Mouse (Mus musculus) CD4-positive, CD25-positive, alpha-beta regulatory T cell, adult 2 months (primary cell): ENCODE results near the gene Olfr776.
"Not testable (repeated sequence)": the region's sequence is repeated elsewhere in the genome, so short reads cannot be mapped to it uniquely, and the experiment has no call there.

Experiments
- DNase-seq: peaks from one replicate; pipeline ENCODE4 v3.0.0-alpha.2; 2012; ENCODE audit warnings: low read depth, low spot score

Olfr776 gene

DNA sequence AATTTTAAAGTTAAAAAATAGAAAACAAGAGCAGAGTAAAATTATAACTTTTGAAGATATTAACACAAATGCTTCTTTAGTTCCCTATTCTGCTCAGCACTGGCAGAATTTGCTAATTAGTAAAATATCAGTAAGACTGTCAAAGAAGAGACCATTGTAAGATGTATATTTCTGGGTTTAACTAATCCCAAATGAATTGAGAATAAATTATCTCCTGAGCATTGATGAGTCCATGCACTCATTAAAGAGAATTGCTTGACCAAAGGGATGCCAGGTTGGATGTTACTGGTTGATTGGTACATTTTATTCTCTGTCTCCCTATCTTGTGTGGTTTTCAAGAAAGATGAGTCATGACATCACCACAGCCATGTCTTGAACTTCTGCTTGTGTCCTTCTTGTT lies at the start of gene Olfr776:
Gene Olfr776 (plus strand): TSS at position 301 of the 400 bp plus-strand sequence.
- no peak for DNase-seq

GRCm38 (mm10) chr10:129230737-129231136 lies 28.2 kb upstream of the Olfr776 start:
- DNase-seq, result no peak

DNA sequence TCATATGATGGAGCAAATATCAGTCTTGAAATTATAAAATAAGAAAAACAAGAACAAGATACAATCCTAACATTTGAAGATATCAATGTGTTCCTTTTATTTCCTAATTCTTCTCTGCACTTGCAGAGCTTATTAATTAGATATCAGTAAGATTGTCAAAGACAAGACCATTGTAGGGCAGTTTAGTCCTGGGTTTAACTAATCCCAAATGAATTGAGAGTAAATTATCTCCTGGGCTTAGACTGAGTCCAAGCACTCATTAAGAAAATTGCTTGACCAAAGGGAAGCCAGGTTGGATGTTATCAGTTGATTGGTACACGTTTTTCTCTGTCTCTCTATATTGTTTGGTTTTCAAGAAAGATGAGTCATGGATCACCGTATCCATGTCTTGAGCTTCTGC lies 23.0 kb upstream of the Olfr776 start, which contains the start of gene Olfr774:
Gene Olfr774 (plus strand): TSS at position 301 of the 400 bp plus-strand sequence.
- no peak for DNase-seq

DNA sequence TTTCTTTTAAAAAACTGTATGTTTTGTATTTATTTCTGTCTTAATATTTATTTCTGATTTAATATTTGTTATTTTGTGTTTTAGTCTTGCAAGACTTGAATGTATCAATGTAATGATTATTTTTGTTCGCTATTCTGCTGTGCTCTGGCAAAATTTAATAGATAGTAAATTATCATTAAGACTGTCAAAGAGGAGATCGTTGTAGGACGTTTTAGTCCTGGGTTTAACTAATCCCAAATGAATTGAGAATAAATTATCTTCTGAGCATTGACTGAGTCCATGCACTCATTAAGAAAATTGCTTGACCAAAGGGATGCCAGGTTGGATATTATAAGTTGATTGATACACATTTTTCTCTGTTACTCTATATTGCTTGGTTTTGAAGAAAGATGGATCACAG lies 10.8 kb upstream of the Olfr776 start, which contains the start of gene Olfr775:
Gene Olfr775 (plus strand): TSS at position 301 of the 400 bp plus-strand sequence.
- DNase-seq, result no peak

DNA sequence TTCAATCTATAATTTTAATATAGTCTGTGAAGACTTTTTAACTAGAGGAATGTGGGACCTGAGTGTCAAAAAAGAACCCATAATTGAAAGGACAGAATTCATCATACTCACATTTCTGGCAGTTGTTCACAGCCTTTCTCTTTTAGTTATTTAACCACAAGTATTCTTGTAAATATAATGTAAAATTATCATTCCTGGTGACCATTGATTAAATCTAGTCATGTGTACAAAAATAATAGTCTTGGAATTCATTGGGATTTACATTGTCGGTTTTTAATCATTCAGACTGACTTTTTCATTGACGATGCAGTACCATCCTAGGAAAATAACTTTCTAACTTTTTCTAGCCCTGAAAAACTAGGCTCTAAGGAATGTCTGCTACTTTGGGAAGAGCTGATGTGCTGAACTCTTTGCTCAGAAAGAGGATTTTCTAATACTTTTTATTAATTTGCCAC lies 12.2 kb downstream of the Olfr776 start, which contains the start of gene Olfr777:
Gene Olfr777 (minus strand): TSS at position 405 of the 455 bp plus-strand sequence.
- no peak for DNase-seq

DNA sequence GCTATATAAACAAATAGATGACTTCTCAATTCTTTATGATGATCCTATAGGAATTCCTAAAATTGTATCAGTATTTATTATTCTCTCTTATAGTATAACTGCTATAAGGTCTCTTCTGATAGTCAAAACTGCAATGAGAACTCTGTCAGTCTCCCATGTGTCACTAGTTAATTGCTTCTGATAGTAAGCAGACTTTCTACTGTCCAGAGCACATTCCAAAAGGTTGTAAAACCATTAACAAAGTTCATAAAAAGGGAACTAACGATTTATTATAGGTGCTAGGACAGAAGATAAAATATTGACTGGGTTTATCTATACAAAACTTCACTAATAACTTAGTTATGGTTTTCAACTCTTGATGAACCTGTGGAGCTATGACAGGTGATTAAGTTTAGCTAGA lies 54.0 kb downstream of the Olfr776 start:
- DNase-seq, result not testable (repeated sequence)

GRCm38 (mm10) chr10:129313521-129313920 lies 54.6 kb downstream of the Olfr776 start:
- not testable (repeated sequence) for DNase-seq
